Mouse (Mus musculus) C2C12 (cell line): ENCODE measurements around the gene Gh.

Experiments
- CTCF ChIP-seq: IDR thresholded peaks from one replicate; pipeline ENCODE4 v1.5.1; 2011; ENCODE audit not compliant: control insufficient read depth, insufficient read depth, insufficient read length
- MAX ChIP-seq: IDR thresholded peaks from one replicate; pipeline ENCODE4 v1.6.1; 2011; ENCODE audit warnings: mild to moderate bottlenecking, control low read depth

DNA sequence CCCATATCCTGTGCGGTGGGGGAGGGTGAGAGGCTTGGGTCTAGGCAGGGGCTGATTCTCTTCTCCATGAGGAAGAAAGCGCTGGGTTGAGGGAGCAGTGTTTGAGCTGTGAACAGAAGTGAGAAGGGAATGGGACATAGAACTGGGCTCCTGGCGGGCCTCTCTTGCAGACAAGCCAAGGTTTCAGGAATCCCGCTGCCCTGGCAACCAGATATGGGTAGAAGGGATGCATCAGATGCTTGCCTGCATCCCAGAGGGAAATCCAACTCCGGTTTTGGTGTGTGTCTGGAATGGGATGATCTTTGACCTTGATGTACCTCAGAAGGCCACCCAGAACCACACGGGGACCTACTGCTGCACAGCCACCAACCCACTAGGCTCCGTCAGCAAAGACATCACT, 15.5 kb downstream of the Gh start:
- TF ChIP-seq CTCF: no peak
- no peak for TF ChIP-seq MAX
